Mouse (Mus musculus) midbrain, embryonic 13.5 days (tissue): ENCODE results near the gene Fermt3. TPM values are rescaled to one million over a fixed set of nuclear protein-coding genes. Genes with fewer than 3 reads are reported as not detected.

ENCODE experiments used
- ATAC-seq: fragments of 200-750 bp; cut with Nextera tagmentation; 2 replicates; pipeline ENCODE4 v1.8.0; 2017; ENCODE audit warnings: mild to moderate bottlenecking, moderate TSS enrichment, moderate library complexity
- H3K27ac ChIP-seq: fragments of 300-500 bp; sonication (generic); 2 replicates; pipeline ENCODE4 v1.5.1; 2015; ENCODE audit warnings: inconsistent platforms, mild to moderate bottlenecking, moderate library complexity
- H3K27me3 ChIP-seq: fragments of 300-500 bp; sonication (generic); 2 replicates; pipeline ENCODE4 v1.6.1; 2015; ENCODE audit warnings: mild to moderate bottlenecking, inconsistent platforms
- H3K36me3 ChIP-seq: fragments of 300-500 bp; sonication (generic); 2 replicates; pipeline ENCODE4 v1.6.1; 2015; ENCODE audit warnings: mild to moderate bottlenecking, inconsistent platforms
- H3K4me1 ChIP-seq: fragments of 300-500 bp; sonication (generic); replicated peaks from 2 replicates; pipeline ENCODE4 v1.6.1; 2015; ENCODE audit warnings: inconsistent platforms
- H3K4me2 ChIP-seq: fragments of 300-500 bp; sonication (generic); replicated peaks from 2 replicates; pipeline ENCODE4 v1.6.1; 2015; ENCODE audit warnings: moderate library complexity, mild to moderate bottlenecking, inconsistent platforms
- H3K4me3 ChIP-seq: fragments of 300-500 bp; sonication (generic); replicated peaks from 2 replicates; pipeline ENCODE4 v1.5.1; 2015; ENCODE audit warnings: mild to moderate bottlenecking, inconsistent platforms
- H3K9ac ChIP-seq: fragments of 300-500 bp; sonication (generic); replicated peaks from 2 replicates; pipeline ENCODE4 v1.6.1; 2015; ENCODE audit warnings: mild to moderate bottlenecking, inconsistent platforms
- H3K9me3 ChIP-seq: fragments of 300-500 bp; sonication (generic); 2 replicates; pipeline ENCODE4 v1.6.1; 2016; ENCODE audit warnings: mild to moderate bottlenecking, inconsistent platforms
- WGBS: fragments of 180-500 bp; shearing (Covaris S2); methylation state at CpG from one replicate; pipeline ENCODE4 v1.1.7; 2015; 5-methylcytosine and 5-hydroxymethylcytosine counted together
- polyA plus RNA-seq: library from polyadenylated mRNA; unstranded; fragments of >200 nt; fragmentation: Nextera tagmentation; extraction: Ambion mirVana; gene quantifications from 2 replicates; pipeline ENCODE4 v1.2.1, GENCODE M21; 2015

Gene Fermt3
- polyA plus RNA-seq, 1 experiment from 2014 or later: 4.8 TPM

DNA sequence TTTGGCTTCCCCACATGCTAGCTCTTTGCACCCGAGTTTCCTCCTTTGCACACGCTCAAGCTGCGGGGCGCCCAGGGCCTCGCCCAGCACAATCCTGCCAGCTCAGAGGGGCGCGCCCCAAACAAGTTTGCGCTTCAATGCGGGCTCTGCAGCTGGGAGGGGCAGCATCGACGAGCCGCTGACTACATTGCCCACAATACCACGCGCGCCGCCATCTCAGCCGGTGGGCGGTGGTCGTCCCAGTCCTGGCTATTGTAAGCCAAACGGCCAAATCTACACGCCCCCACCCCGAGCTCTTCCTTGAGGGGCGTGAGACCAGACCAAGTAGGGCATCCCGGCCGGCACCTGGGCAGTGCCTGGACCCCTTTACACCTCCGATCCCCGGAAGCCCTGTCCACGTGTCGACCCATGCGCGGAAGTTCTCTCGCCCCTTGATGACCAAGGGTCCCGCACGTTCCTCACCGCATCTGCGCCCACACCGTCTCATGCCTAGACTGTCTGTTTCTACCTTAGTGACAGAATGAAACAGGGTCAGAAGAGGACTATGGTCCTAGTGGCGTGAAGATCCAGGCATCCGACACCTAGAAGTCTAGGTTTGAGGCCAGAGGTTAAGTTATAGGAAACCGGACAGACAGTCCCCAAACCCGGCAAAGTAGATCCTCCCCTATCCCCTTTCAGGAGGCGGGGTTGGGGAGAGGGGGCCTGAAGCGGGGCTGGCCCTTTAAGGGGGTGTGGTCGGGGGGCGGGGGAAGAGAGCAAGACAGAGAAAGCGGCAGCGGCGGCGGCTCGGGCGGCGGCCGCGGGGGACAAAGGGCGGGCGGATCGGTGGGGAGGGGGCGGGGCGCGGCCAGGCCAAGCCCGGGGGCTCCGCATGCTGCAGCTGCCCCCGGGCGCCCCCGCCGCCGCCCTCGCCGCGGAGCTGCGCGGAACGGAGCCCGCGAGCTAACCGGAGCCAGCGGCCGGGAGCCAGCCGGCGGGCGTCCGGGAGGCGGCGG is 44.8 kb downstream of the Fermt3 start, which contains the start of gene Ppp1r14b:
Gene Ppp1r14b (plus strand): TSS at position 758 of the 995 bp plus-strand sequence.
- peaks cover 22% of the 10 kb centered on the region for H3K27me3 ChIP-seq
- peak within 1 kb of the TSS; percentile 96 for H3K27ac ChIP-seq
- under 1% methylated on average over 53 of the region's 84 CpGs for WGBS
- peak within 1 kb of the TSS; percentile 82 for H3K4me3 ChIP-seq
- peaks cover 22% of the 10 kb centered on the region for H3K36me3 ChIP-seq
- peak within 1 kb of the TSS; percentile 87 for H3K4me2 ChIP-seq
- peak within 1 kb of the TSS; percentile 88 for H3K9ac ChIP-seq
- H3K9me3 ChIP-seq: no peaks in the 10 kb centered on the region
- peaks cover 55% of the 10 kb centered on the region for H3K4me1 ChIP-seq
- ATAC-seq: peak; percentile 65

DNA sequence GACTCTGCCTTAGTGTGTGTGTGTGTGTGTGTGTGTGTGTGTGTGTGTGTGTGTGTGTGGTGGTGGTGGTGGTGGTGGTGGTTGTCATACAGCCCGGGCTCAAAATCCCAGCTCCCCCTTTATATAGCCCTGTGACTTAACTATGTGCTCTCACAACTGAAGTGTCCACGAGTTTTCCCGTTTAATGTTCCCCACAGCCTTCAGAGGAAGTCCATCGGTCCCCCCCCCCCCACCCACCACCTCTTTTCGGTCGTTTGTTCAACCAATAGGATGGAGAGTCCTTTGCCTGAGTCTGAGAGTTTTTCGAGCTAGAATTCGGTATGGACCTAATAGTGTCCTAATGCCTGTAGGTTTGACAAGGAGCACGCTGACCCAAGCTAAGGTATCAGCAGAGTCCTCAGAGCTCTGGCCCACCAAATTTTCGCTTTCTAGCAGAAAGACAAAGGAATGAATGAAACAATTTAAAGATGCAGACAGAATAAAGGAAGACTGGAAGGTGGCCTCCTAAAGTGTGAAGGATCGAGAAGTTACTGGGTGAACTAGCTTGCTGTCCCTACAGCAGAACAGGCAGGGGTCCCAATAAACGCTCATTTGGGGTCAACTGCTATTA is 45.6 kb downstream of the Fermt3 start:
- H3K9ac ChIP-seq: peak overlapping the region; percentile 88
- 35% methylated on average over 12 of the region's 12 CpGs for WGBS

GRCm38 (mm10) chr19:6972247-6972917 is 46.9 kb downstream of the Fermt3 start:
- H3K9me3 ChIP-seq: no peaks in the 10 kb centered on the region
- H3K27me3 ChIP-seq: peaks cover 40% of the 10 kb centered on the region
- no peak overlapping the region for H3K4me3 ChIP-seq
- no peak for ATAC-seq
- H3K4me2 ChIP-seq: no peak overlapping the region
- H3K27ac ChIP-seq: no peak overlapping the region
- H3K4me1 ChIP-seq: peaks cover 37% of the 10 kb centered on the region
- WGBS: 82% methylated on average over 13 of the region's 13 CpGs
- H3K36me3 ChIP-seq: peaks cover 9% of the 10 kb centered on the region
- no peak overlapping the region for H3K9ac ChIP-seq

More for the DNA sequence above, 45.6 kb downstream of the Fermt3 start:
- Histone ChIP-seq H3K36me3 (peaks cover 22% of the 10 kb centered on the region), H3K4me1 (peaks cover 50% of the 10 kb centered on the region), H3K27ac (0 out of 2 replicates have a peak overlapping the region, but pooled peaks have one; percentile 96), H3K4me3 (peak overlapping the region; percentile 82), H3K9me3 (no peaks in the 10 kb centered on the region), H3K27me3 (peaks cover 30% of the 10 kb centered on the region), H3K4me2 (peak overlapping the region; percentile 87)
- ATAC-seq: no peak

GRCm38 (mm10) chr19:6971644-6972043 is 47.6 kb downstream of the Fermt3 start:
- Histone ChIP-seq H3K4me3 (no peak overlapping the region), H3K9ac (0 out of 2 replicates have a peak overlapping the region, but pooled peaks have one; percentile 14), H3K36me3 (peaks cover 2% of the 10 kb centered on the region), H3K27ac (no peak overlapping the region), H3K4me2 (no peak overlapping the region), H3K27me3 (peaks cover 40% of the 10 kb centered on the region), H3K9me3 (no peaks in the 10 kb centered on the region), H3K4me1 (peaks cover 29% of the 10 kb centered on the region)
- ATAC-seq: no peak
- WGBS: 59% methylated on average over 6 of the region's 6 CpGs

DNA sequence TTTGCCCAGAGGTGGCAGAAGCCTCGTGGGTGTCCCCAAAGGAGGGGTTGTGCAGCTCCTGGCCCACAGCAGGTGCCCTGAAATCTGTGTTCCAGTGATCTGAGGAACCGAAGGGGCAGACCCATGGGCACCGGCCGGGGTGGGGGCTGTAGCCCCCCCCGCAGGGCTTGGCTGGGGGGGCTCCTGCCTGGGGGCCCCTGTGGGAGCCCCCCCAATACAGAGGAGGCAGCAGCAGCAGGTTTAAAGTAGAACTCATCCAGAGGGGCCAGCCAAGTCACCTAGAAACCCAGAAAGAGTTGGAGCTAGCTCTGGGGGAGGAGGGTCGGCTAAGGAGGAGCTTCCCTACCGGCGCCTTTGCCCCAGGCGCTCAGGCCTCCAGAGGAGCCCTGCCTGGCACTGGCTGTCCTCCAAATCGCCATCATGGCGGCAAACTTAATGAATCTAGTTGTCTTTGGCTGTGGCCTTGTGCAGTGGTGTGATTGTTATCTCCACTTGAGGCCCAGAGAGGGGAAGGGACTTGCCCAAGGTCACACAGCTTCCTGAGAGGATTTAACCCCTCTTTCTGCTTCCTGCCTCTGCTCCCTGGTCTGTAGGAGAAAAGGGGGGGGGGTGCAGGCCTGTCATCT is 48.7 kb downstream of the Fermt3 start:
- Histone ChIP-seq H3K9me3 (no peaks in the 10 kb centered on the region), H3K27ac (no peak overlapping the region), H3K27me3 (peaks cover 40% of the 10 kb centered on the region), H3K9ac (0 out of 2 replicates have a peak overlapping the region, but pooled peaks have one; percentile 57), H3K36me3 (no peaks in the 10 kb centered on the region), H3K4me3 (no peak overlapping the region), H3K4me2 (peak overlapping the region; percentile 49), H3K4me1 (peaks cover 21% of the 10 kb centered on the region)
- ATAC-seq: no peak
- 13% methylated on average over 11 of the region's 11 CpGs for WGBS

DNA sequence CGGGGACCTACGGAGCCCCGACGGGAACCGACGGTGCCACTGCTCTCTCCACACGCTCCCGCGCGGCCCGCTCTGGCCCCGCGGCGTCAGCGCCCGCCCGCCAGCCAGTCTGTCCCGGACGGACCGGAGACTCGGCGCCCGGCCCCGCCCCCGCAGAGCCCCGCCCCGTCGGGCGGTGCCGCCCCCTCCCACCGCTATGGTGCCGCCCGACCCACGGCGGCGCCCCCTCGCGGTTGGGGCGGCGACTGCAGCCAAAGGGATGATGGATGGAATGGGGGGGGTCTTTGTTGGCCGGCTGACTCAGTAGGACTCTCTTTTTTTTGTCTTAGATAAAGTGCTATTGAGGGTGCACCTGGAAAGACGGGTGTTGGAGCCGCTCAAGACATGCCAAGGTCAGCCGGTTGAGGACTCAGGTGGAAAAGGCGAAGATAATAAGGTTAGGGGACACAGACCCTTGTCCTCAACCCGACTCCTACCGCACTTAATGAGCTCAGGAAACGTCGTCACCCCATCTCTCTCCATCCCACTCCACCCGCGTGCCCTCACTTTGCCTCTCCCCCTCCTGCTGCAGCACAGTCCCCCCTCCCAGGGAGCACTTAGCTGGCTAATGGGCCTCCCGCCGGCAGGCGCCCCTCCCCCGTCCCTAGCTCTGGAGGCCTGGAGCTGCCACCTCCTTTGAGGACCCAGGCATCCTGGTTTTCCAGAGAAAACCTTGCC is 49.4 kb downstream of the Fermt3 start:
- peak; percentile 21; the same call in 1 of the 2 replicates for ATAC-seq
- H3K4me2 ChIP-seq: peak overlapping the region; percentile 49
- no peaks in the 10 kb centered on the region for H3K36me3 ChIP-seq
- H3K27me3 ChIP-seq: peaks cover 40% of the 10 kb centered on the region
- 2% methylated on average over 52 of the region's 55 CpGs for WGBS
- H3K4me1 ChIP-seq: peaks cover 21% of the 10 kb centered on the region
- no peak overlapping the region for H3K27ac ChIP-seq
- no peaks in the 10 kb centered on the region for H3K9me3 ChIP-seq
- H3K4me3 ChIP-seq: peak overlapping the region; percentile 38
- peak overlapping the region; percentile 57 for H3K9ac ChIP-seq

- Histone ChIP-seq H3K27ac (no peak overlapping the region), H3K9ac (peak overlapping the region; percentile 57), H3K4me1 (peaks cover 21% of the 10 kb centered on the region), H3K9me3 (no peaks in the 10 kb centered on the region), H3K4me3 (peak overlapping the region; percentile 38), H3K36me3 (no peaks in the 10 kb centered on the region), H3K27me3 (peaks cover 40% of the 10 kb centered on the region), H3K4me2 (peak overlapping the region; percentile 49)
- 2% methylated on average over 20 of the region's 20 CpGs for WGBS
- no peak for ATAC-seq
These were observed 50.0 kb downstream of the Fermt3 start for GRCm38 (mm10) chr19:6969291-6969664.

DNA sequence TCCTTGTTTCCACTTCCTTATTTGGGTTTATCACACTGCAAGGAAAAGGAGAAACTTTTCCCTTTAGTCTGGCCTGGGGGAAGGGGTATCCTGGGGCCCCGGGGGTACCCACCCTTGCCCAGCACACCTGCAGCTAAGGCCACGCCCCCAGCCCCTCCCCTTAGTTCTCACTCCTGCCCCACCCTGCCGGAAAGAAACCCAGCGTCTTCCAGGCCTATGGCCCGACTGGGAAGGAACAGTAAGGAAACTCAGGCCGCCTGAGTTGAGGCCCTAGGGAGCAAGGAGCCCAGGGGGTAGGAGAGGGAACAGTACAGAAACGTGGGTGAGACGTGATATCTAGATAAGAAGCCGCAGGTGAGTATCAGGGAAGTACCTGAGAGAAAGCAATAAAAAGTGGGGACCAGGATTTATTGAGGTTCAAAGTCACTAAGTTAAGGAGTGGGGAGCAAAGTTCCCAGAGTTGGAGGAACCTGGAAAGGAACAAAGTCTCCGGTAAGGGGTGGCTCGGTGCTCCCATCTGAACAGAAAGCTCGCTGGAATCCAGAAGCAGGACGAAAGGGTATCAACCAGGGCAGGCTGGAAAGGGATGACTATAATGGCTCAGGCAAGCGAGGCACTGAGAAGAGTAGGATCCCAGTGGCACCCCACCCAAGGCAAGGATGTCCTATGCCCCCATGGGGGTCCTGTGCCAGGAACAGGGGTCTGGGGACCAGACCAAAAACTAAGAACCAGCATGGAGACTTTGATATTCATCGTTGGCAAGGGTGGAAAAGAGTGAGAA is 50.6 kb downstream of the Fermt3 start:
- Histone ChIP-seq H3K4me1 (peaks cover 16% of the 10 kb centered on the region), H3K9ac (no peak overlapping the region), H3K4me3 (peak overlapping the region; percentile 38), H3K27ac (no peak overlapping the region), H3K36me3 (no peaks in the 10 kb centered on the region), H3K27me3 (peaks cover 40% of the 10 kb centered on the region), H3K4me2 (peak overlapping the region; percentile 49), H3K9me3 (no peaks in the 10 kb centered on the region)
- no peak for ATAC-seq
- 15% methylated on average over 15 of the region's 15 CpGs for WGBS

GRCm38 (mm10) chr19:6956461-6956860 is 62.8 kb downstream of the Fermt3 start:
- H3K36me3 ChIP-seq: peaks cover 20% of the 10 kb centered on the region; the same call in 1 of the 2 replicates
- WGBS: 73% methylated on average over 10 of the region's 10 CpGs
- ATAC-seq: no peak
- no peaks in the 10 kb centered on the region for H3K9me3 ChIP-seq
- no peak overlapping the region for H3K4me3 ChIP-seq
- H3K4me2 ChIP-seq: no peak overlapping the region
- H3K9ac ChIP-seq: no peak overlapping the region
- H3K27me3 ChIP-seq: no peaks in the 10 kb centered on the region
- peaks cover 14% of the 10 kb centered on the region for H3K4me1 ChIP-seq
- no peak overlapping the region for H3K27ac ChIP-seq

- H3K27ac ChIP-seq: no peak overlapping the region
These were observed 63.8 kb downstream of the Fermt3 start for GRCm38 (mm10) chr19:6955424-6955823.

More at GRCm38 (mm10) chr19:6955424-6955823, 63.8 kb downstream of the Fermt3 start:
- H3K36me3 ChIP-seq: peaks cover 20% of the 10 kb centered on the region; the same call in 1 of the 2 replicates
- peaks cover 15% of the 10 kb centered on the region for H3K4me1 ChIP-seq
- WGBS: 94% methylated on average over 7 of the region's 7 CpGs
- H3K4me3 ChIP-seq: no peak overlapping the region
- no peak for ATAC-seq
- no peaks in the 10 kb centered on the region for H3K27me3 ChIP-seq
- no peaks in the 10 kb centered on the region for H3K9me3 ChIP-seq
- no peak overlapping the region for H3K9ac ChIP-seq
- H3K4me2 ChIP-seq: no peak overlapping the region
